Mouse (Mus musculus): ENCODE measurements around the gene Gm4214.
"Not testable (repeated sequence)": the region's sequence is repeated elsewhere in the genome, so short reads cannot be mapped to it uniquely, and the experiment has no call there.

Gene Gm4214

GRCm38 (mm10) chr7:22984573-22984972 is at the start of gene Gm4214:
TSS of gene Gm4214 (minus strand) at chr7:22984673.
- not testable (repeated sequence) for H3K4me3 ChIP-seq (replicated peaks; ENCODE audit: low read length); H3K27me3 ChIP-seq (ENCODE audit: insufficient read depth, low read length); H3K4me1 ChIP-seq (replicated peaks; ENCODE audit: low read depth, low read length); H3K36me3 ChIP-seq (ENCODE audit: insufficient read depth, low read length); H3K9me3 ChIP-seq (ENCODE audit: low read length)

GRCm38 (mm10) chr7:23019823-23020222 is 35.4 kb upstream of the Gm4214 start, which contains the start of gene Gm4216:
TSS of gene Gm4216 (minus strand) at chr7:23019923.
- H3K36me3 ChIP-seq (ENCODE audit: insufficient read depth, low read length); H3K4me1 ChIP-seq (replicated peaks; ENCODE audit: low read depth, low read length); H3K4me3 ChIP-seq (replicated peaks; ENCODE audit: low read length); H3K9me3 ChIP-seq (ENCODE audit: low read length); H3K27me3 ChIP-seq (ENCODE audit: insufficient read depth, low read length): not testable (repeated sequence)

Measured in E14TG2a.4 (cell line).